Mouse (Mus musculus): ENCODE measurements around the gene Mast1. TPM values are rescaled to one million over a fixed set of nuclear protein-coding genes. Genes with fewer than 3 reads are reported as not detected.

The Mast1 gene
- polyA plus RNA-seq, 1 experiment = not detected

DNA sequence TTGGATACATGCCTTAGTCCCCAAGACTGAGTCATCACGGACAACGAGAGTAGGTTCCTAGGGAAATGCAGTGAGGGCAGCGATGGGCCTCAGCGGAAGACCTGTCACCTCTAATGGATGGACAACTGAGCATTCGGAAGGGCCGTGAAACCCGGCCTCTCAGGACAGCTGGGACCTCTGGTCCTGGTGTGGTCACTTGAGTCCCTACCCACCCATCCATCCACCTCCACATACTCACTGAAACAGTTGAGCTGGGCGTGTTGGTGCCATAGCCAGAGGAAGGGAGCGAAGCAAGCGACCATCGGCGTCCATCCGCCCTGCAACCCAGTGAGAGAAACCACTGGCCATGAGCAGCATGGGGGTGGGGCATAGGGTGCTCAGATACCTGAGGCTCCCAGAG lies 6.6 kb downstream of the Mast1 start:
- TF ChIP-seq POLR2A (IDR thresholded peaks at IDR 0.05; ENCODE audit: insufficient read length, low read depth) (no peak), TCF12 (IDR thresholded peaks at IDR 0.05; ENCODE audit: insufficient read depth, poor library complexity, severe bottlenecking) (no peak), MYOG (IDR thresholded peaks at IDR 0.05; ENCODE audit: control insufficient read depth in 1 of 3, insufficient read depth in 1 of 3, insufficient read length in 2 of 3, low read depth in 2 of 3) (no peak), TCF3 (IDR thresholded peaks at IDR 0.05; ENCODE audit: insufficient read length, low read depth) (no peak), E2F4 (IDR thresholded peaks at IDR 0.05; ENCODE audit: insufficient read depth) (no peak), MYOD1 (IDR thresholded peaks at IDR 0.05; ENCODE audit: control insufficient read depth in 1 of 3, insufficient read length in 2 of 3, low read depth in 2 of 3) (no peak), MAX (IDR thresholded peaks at IDR 0.05; ENCODE audit: low read depth) (no peak), USF1 (IDR thresholded peaks at IDR 0.05; ENCODE audit: low read depth) (no peak), REST (IDR thresholded peaks at IDR 0.05; ENCODE audit: insufficient read depth, insufficient read length) (no peak), POLR2AphosphoS2 (IDR thresholded peaks at IDR 0.05; ENCODE audit: insufficient read length, low read depth) (no peak), CEBPB (IDR thresholded peaks at IDR 0.05; ENCODE audit: insufficient read depth, poor library complexity, severe bottlenecking) (no peak), SRF (IDR thresholded peaks at IDR 0.05; ENCODE audit: control insufficient read depth, insufficient read length, low read depth) (no peak)
- Histone ChIP-seq H3K4me3 (no peak overlapping the region), H3K27me3 (ENCODE audit: control insufficient read depth, insufficient read depth, insufficient read length) (peaks cover 38% of the 10 kb centered on the region), H3K4me2 (ENCODE audit: low read depth) (no peak overlapping the region), H3K36me3 (ENCODE audit: control insufficient read depth, insufficient read depth) (no peaks in the 10 kb centered on the region), H3ac (ENCODE audit: control insufficient read depth, insufficient read length) (no peak overlapping the region), H3K79me2 (ENCODE audit: control insufficient read depth, insufficient read depth) (no peaks in the 10 kb centered on the region)

DNA sequence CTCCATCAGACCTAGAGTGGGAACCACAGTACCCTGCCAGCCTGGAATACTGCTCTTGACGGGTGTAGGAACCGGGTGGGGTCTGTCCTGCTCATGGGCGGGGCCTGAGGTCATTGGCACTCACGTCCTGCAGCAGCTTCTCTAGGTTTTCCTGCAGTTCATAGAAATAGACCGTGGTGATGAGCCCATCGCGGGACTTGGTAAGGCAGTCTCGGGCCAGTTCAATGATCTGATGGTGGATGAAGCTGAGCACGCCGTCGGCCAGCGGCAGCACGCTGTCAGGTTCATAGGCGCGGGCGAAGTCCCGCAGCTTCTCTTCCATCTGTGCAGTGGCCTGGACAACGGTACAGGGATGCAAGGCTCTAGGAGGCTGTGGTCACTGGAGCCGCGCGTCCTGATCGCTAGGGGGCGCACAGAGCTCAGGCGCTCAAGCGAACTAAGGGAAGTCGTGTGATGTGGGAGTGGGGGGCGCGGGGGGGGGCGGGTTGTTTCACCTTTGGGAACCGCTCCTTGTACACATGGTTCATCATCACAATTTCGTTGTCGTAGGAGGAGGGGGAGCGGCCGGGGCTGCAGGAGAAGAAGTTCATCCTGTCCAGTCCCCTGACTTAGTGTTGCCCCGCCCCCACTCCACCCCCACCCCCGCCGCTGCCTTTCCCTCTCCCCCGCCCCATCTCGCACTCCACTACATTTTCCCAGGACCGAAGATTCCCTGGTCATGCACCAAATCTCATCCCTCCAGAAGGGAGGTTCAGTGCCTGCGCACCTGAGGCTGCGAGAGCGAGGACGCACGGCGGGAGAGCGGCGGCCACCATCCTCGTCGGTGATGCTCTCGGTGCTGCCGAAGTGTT lies 8.5 kb downstream of the Mast1 start:
- TF ChIP-seq MAX (IDR thresholded peaks at IDR 0.05; ENCODE audit: low read depth) (no peak), MYOD1 (IDR thresholded peaks at IDR 0.05; ENCODE audit: control insufficient read depth in 1 of 3, insufficient read length in 2 of 3, low read depth in 2 of 3) (no peak), MYOG (IDR thresholded peaks at IDR 0.05; ENCODE audit: control insufficient read depth in 1 of 3, insufficient read depth in 1 of 3, insufficient read length in 2 of 3, low read depth in 2 of 3) (no peak), POLR2A (IDR thresholded peaks at IDR 0.05; ENCODE audit: insufficient read length, low read depth) (no peak), CEBPB (IDR thresholded peaks at IDR 0.05; ENCODE audit: insufficient read depth, poor library complexity, severe bottlenecking) (no peak), REST (IDR thresholded peaks at IDR 0.05; ENCODE audit: insufficient read depth, insufficient read length) (no peak), USF1 (IDR thresholded peaks at IDR 0.05; ENCODE audit: low read depth) (no peak), POLR2AphosphoS2 (IDR thresholded peaks at IDR 0.05; ENCODE audit: insufficient read length, low read depth) (no peak), TCF12 (IDR thresholded peaks at IDR 0.05; ENCODE audit: insufficient read depth, poor library complexity, severe bottlenecking) (no peak), TCF3 (IDR thresholded peaks at IDR 0.05; ENCODE audit: insufficient read length, low read depth) (no peak), E2F4 (IDR thresholded peaks at IDR 0.05; ENCODE audit: insufficient read depth) (no peak), SRF (IDR thresholded peaks at IDR 0.05; ENCODE audit: control insufficient read depth, insufficient read length, low read depth) (no peak)
- Histone ChIP-seq H3K36me3 (ENCODE audit: control insufficient read depth, insufficient read depth) (no peaks in the 10 kb centered on the region), H3ac (ENCODE audit: control insufficient read depth, insufficient read length) (no peak overlapping the region), H3K4me3 (no peak overlapping the region), H3K4me2 (ENCODE audit: low read depth) (no peak overlapping the region), H3K79me2 (ENCODE audit: control insufficient read depth, insufficient read depth) (no peaks in the 10 kb centered on the region), H3K27me3 (ENCODE audit: control insufficient read depth, insufficient read depth, insufficient read length) (peaks cover 20% of the 10 kb centered on the region)

GRCm38 (mm10) chr8:84927513-84927912 lies 9.6 kb downstream of the Mast1 start:
- H3K79me2 ChIP-seq (ENCODE audit: control insufficient read depth, insufficient read depth) = no peaks in the 10 kb centered on the region
- H3K27me3 ChIP-seq (ENCODE audit: control insufficient read depth, insufficient read depth, insufficient read length) = peaks cover 20% of the 10 kb centered on the region
- no peaks in the 10 kb centered on the region for H3K36me3 ChIP-seq (ENCODE audit: control insufficient read depth, insufficient read depth)
- H3K4me3 ChIP-seq = no peak overlapping the region
- H3K4me2 ChIP-seq (ENCODE audit: low read depth) = no peak overlapping the region
- H3ac ChIP-seq (ENCODE audit: control insufficient read depth, insufficient read length) = no peak overlapping the region
- TF ChIP-seq MYOD1 (IDR thresholded peaks at IDR 0.05; ENCODE audit: control insufficient read depth in 1 of 3, insufficient read length in 2 of 3, low read depth in 2 of 3) = no peak
- no peak for TF ChIP-seq MAX (IDR thresholded peaks at IDR 0.05; ENCODE audit: low read depth)
- TF ChIP-seq USF1 (IDR thresholded peaks at IDR 0.05; ENCODE audit: low read depth) = no peak
- TF ChIP-seq TCF12 (IDR thresholded peaks at IDR 0.05; ENCODE audit: insufficient read depth, poor library complexity, severe bottlenecking) = no peak
- no peak for TF ChIP-seq TCF3 (IDR thresholded peaks at IDR 0.05; ENCODE audit: insufficient read length, low read depth)
- no peak for TF ChIP-seq REST (IDR thresholded peaks at IDR 0.05; ENCODE audit: insufficient read depth, insufficient read length)
- no peak for TF ChIP-seq POLR2AphosphoS2 (IDR thresholded peaks at IDR 0.05; ENCODE audit: insufficient read length, low read depth)
- TF ChIP-seq POLR2A (IDR thresholded peaks at IDR 0.05; ENCODE audit: insufficient read length, low read depth) = no peak
- TF ChIP-seq MYOG (IDR thresholded peaks at IDR 0.05; ENCODE audit: control insufficient read depth in 1 of 3, insufficient read depth in 1 of 3, insufficient read length in 2 of 3, low read depth in 2 of 3) = no peak
- no peak for TF ChIP-seq E2F4 (IDR thresholded peaks at IDR 0.05; ENCODE audit: insufficient read depth)

DNA sequence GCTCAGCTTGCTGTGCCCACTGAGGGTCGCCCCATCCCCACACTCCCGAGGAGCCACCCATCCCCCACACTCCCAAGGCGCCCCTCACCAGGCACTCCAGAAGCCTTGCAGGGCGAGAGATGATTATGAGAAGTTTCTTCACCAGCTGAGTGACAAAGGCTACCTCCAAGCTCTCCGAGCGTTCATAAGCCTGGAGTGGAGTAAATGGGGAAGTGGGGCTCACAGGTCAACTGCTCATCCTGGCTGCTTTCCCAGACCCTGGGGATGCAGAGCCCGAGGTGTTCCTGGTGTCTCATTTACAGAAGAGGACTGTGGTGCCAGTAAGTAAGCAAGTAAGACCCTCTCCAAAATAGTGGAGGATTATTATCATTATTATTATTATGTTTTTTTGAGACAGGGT lies 11.6 kb downstream of the Mast1 start:
- H3K36me3 ChIP-seq (ENCODE audit: control insufficient read depth, insufficient read depth) = no peaks in the 10 kb centered on the region
- H3K79me2 ChIP-seq (ENCODE audit: control insufficient read depth, insufficient read depth) = no peaks in the 10 kb centered on the region
- no peak overlapping the region for H3K4me3 ChIP-seq
- H3K27me3 ChIP-seq (ENCODE audit: control insufficient read depth, insufficient read depth, insufficient read length) = peaks cover 11% of the 10 kb centered on the region
- H3ac ChIP-seq (ENCODE audit: control insufficient read depth, insufficient read length) = no peak overlapping the region
- no peak overlapping the region for H3K4me2 ChIP-seq (ENCODE audit: low read depth)
- TF ChIP-seq MYOG (IDR thresholded peaks at IDR 0.05; ENCODE audit: control insufficient read depth in 1 of 3, insufficient read depth in 1 of 3, insufficient read length in 2 of 3, low read depth in 2 of 3) (no peak), MAX (IDR thresholded peaks at IDR 0.05; ENCODE audit: low read depth) (no peak), POLR2AphosphoS2 (IDR thresholded peaks at IDR 0.05; ENCODE audit: insufficient read length, low read depth) (no peak), TCF3 (IDR thresholded peaks at IDR 0.05; ENCODE audit: insufficient read length, low read depth) (no peak), REST (IDR thresholded peaks at IDR 0.05; ENCODE audit: insufficient read depth, insufficient read length) (no peak), E2F4 (IDR thresholded peaks at IDR 0.05; ENCODE audit: insufficient read depth) (no peak), CEBPB (IDR thresholded peaks at IDR 0.05; ENCODE audit: insufficient read depth, poor library complexity, severe bottlenecking) (no peak), USF1 (IDR thresholded peaks at IDR 0.05; ENCODE audit: low read depth) (no peak), TCF12 (IDR thresholded peaks at IDR 0.05; ENCODE audit: insufficient read depth, poor library complexity, severe bottlenecking) (no peak), POLR2A (IDR thresholded peaks at IDR 0.05; ENCODE audit: insufficient read length, low read depth) (no peak), SRF (IDR thresholded peaks at IDR 0.05; ENCODE audit: control insufficient read depth, insufficient read length, low read depth) (no peak), MYOD1 (IDR thresholded peaks at IDR 0.05; ENCODE audit: control insufficient read depth in 1 of 3, insufficient read length in 2 of 3, low read depth in 2 of 3) (no peak)
